Mouse (Mus musculus): Measurements from ENCODE around the gene Pik3r2. TPM values are rescaled to one million over a fixed set of nuclear protein-coding genes. Genes with fewer than 3 reads are reported as not detected.
A peak's percentile ranks its signal among the peaks of the same experiment; 100 is the strongest.

The Pik3r2 gene
- polyA plus RNA-seq, 1 experiment from 2014 or later: 28.0 TPM

GRCm38 (mm10) chr8:70765329-70765728 lies 11.2 kb downstream of the Pik3r2 start:
- H3K4me2 ChIP-seq (replicated peaks; ENCODE audit: low read depth, low read length): peak overlapping the region; percentile 52
- H3K4me3 ChIP-seq (ENCODE audit: low read depth, low read length): peak overlapping the region; percentile 23
- DNase-seq (ENCODE audit: low spot score) (peak; percentile 56), ATAC-seq (no peak)
- H3K9me3 ChIP-seq (ENCODE audit: low read length): no peaks in the 10 kb centered on the region
- 0 out of 2 replicates have a peak, but pooled peaks cover 6% of the 10 kb centered on the region for H3K36me3 ChIP-seq (ENCODE audit: insufficient read depth, low read length)
- H3K4me1 ChIP-seq (ENCODE audit: insufficient read depth, low read depth, low read length): peaks cover 2% of the 10 kb centered on the region; the same call in 1 of the 2 replicates
- H3K27ac ChIP-seq (ENCODE audit: low read length): no peak overlapping the region
- H3K9ac ChIP-seq (replicated peaks; ENCODE audit: low read depth): no peak overlapping the region
- no peak for TF ChIP-seq CTCF (IDR thresholded peaks at IDR 0.05)
- TF ChIP-seq EP300 (IDR thresholded peaks at IDR 0.05): no peak
- WGBS: 59% methylated on average over 9 of the region's 9 CpGs
- H3K27me3 ChIP-seq (replicated peaks; ENCODE audit: insufficient read depth, low read length): no peaks in the 10 kb centered on the region

- ATAC-seq: no peak
- DNase-seq (ENCODE audit: low spot score): no peak
- peaks cover 9% of the 10 kb centered on the region; the same call in 1 of the 2 replicates for H3K4me1 ChIP-seq (ENCODE audit: insufficient read depth, low read depth, low read length)
- no peak overlapping the region for H3K4me2 ChIP-seq (replicated peaks; ENCODE audit: low read depth, low read length)
- no peak overlapping the region for H3K4me3 ChIP-seq (ENCODE audit: low read depth, low read length)
- no peaks in the 10 kb centered on the region for H3K9me3 ChIP-seq (ENCODE audit: low read length)
- TF ChIP-seq EP300 (IDR thresholded peaks at IDR 0.05) (no peak), CTCF (IDR thresholded peaks at IDR 0.05) (no peak)
- H3K9ac ChIP-seq (replicated peaks; ENCODE audit: low read depth): no peak overlapping the region
- 0 out of 2 replicates have a peak, but pooled peaks cover 6% of the 10 kb centered on the region for H3K36me3 ChIP-seq (ENCODE audit: insufficient read depth, low read length)
- H3K27ac ChIP-seq (ENCODE audit: low read length): no peak overlapping the region
- H3K27me3 ChIP-seq (replicated peaks; ENCODE audit: insufficient read depth, low read length): no peaks in the 10 kb centered on the region
- WGBS: 88% methylated on average over 13 of the region's 13 CpGs
Measured at GRCm38 (mm10) chr8:70764676-70765075, 11.8 kb downstream of the Pik3r2 start.

DNA sequence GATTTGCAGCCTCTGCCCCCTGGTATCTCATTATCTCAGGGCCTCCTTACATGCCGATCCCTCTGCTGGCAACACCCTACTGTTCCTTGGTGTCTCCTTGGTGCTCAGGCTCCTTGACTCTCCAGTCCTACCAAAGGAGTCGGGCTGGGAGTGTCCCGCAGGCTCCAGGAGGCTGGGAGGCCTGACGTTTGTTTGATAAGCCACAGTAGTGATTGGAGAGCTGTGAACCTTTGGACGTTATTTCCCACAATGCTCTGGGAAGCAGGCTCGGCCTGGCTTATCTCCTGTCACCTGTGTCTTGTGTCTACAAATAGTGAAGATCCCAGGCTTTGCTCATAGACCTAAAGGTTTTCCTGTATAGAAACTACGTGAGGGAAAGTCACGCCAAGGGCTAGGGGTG lies 12.5 kb downstream of the Pik3r2 start:
- ATAC-seq (no peak), DNase-seq (ENCODE audit: low spot score) (no peak)
- Histone ChIP-seq H3K9ac (replicated peaks; ENCODE audit: low read depth) (no peak overlapping the region), H3K27ac (ENCODE audit: low read length) (no peak overlapping the region), H3K36me3 (ENCODE audit: insufficient read depth, low read length) (0 out of 2 replicates have a peak, but pooled peaks cover 4% of the 10 kb centered on the region), H3K9me3 (ENCODE audit: low read length) (no peaks in the 10 kb centered on the region), H3K27me3 (replicated peaks; ENCODE audit: insufficient read depth, low read length) (no peaks in the 10 kb centered on the region), H3K4me1 (ENCODE audit: insufficient read depth, low read depth, low read length) (peaks cover 12% of the 10 kb centered on the region; the same call in 1 of the 2 replicates), H3K4me3 (ENCODE audit: low read depth, low read length) (no peak overlapping the region), H3K4me2 (replicated peaks; ENCODE audit: low read depth, low read length) (no peak overlapping the region)
- 67% methylated on average over 8 of the region's 8 CpGs for WGBS
- TF ChIP-seq EP300 (IDR thresholded peaks at IDR 0.05) (no peak), CTCF (IDR thresholded peaks at IDR 0.05) (no peak)

DNA sequence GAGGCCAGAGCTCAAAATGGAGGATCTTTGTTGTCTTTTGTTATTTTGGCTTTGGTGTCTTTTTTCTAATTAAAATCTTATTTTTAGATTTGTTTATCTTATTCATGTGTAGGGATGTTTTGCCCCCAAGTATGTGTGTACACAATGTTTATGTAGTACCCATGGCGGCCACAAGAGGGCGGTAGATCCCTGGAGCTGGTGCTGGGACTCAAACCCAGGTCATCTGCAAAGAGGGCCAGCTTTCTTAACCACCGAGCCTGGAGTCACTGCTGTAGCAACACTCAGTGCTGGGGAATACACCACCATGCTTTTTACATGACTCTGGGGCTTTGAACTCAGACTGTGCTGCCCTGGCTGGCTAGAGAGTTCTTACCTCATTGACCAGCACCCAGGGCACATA lies 13.2 kb downstream of the Pik3r2 start:
- H3K27ac ChIP-seq (ENCODE audit: low read length): no peak overlapping the region
- WGBS: 10% methylated on average over 3 of the region's 3 CpGs

DNA sequence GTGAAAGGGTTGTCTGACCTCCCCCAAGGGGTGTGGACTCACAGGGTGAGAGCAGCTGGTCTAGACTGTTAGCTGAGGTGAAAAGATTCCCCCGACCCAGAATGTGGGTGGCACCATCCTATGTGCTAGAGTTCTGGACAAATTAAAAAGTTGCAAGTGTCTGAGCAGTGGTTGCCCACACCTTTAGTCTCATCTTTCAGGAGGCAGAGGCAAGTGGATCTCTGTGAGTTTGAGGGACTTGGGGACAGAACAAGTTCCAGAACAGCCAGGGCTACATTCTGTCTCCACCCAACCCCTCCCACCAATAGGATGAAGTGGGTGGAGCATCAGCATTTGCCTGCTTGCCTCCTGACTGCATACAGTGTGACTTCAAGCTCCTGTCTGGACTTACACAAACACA lies 14.4 kb downstream of the Pik3r2 start:
- H3K27me3 ChIP-seq (replicated peaks; ENCODE audit: insufficient read depth, low read length): no peaks in the 10 kb centered on the region
- H3K36me3 ChIP-seq (ENCODE audit: insufficient read depth, low read length): peaks cover under 1% of the 10 kb centered on the region; the same call in 1 of the 2 replicates
- DNase-seq (ENCODE audit: low spot score) (no peak), ATAC-seq (no peak)
- no peak overlapping the region for H3K27ac ChIP-seq (ENCODE audit: low read length)
- H3K4me2 ChIP-seq (replicated peaks; ENCODE audit: low read depth, low read length): no peak overlapping the region
- TF ChIP-seq CTCF (IDR thresholded peaks at IDR 0.05) (no peak), EP300 (IDR thresholded peaks at IDR 0.05) (no peak)
- H3K9ac ChIP-seq (replicated peaks; ENCODE audit: low read depth): no peak overlapping the region
- WGBS: 78% methylated on average over 1 of the region's 1 CpGs
- peaks cover 12% of the 10 kb centered on the region; the same call in 1 of the 2 replicates for H3K4me1 ChIP-seq (ENCODE audit: insufficient read depth, low read depth, low read length)
- H3K4me3 ChIP-seq (ENCODE audit: low read depth, low read length): no peak overlapping the region
- H3K9me3 ChIP-seq (ENCODE audit: low read length): no peaks in the 10 kb centered on the region

More for the DNA sequence above, 13.2 kb downstream of the Pik3r2 start:
- Histone ChIP-seq H3K9ac (replicated peaks; ENCODE audit: low read depth) (no peak overlapping the region), H3K4me2 (replicated peaks; ENCODE audit: low read depth, low read length) (no peak overlapping the region), H3K4me1 (ENCODE audit: insufficient read depth, low read depth, low read length) (peaks cover 12% of the 10 kb centered on the region; the same call in 1 of the 2 replicates), H3K36me3 (ENCODE audit: insufficient read depth, low read length) (no peaks in the 10 kb centered on the region), H3K27me3 (replicated peaks; ENCODE audit: insufficient read depth, low read length) (no peaks in the 10 kb centered on the region), H3K9me3 (ENCODE audit: low read length) (no peaks in the 10 kb centered on the region), H3K4me3 (ENCODE audit: low read depth, low read length) (no peak overlapping the region)
- no peak for DNase-seq (ENCODE audit: low spot score)
- ATAC-seq: no peak
- TF ChIP-seq CTCF (IDR thresholded peaks at IDR 0.05): peak; percentile 85
- TF ChIP-seq EP300 (IDR thresholded peaks at IDR 0.05): no peak

GRCm38 (mm10) chr8:70760775-70761406 lies 15.6 kb downstream of the Pik3r2 start, which contains the start of gene Mpv17l2:
TSS of gene Mpv17l2 (minus strand) at chr8:70760946.
- Histone ChIP-seq H3K9ac (replicated peaks; ENCODE audit: low read depth) (peak within 1 kb of the TSS; percentile 79), H3K27me3 (replicated peaks; ENCODE audit: insufficient read depth, low read length) (no peaks in the 10 kb centered on the region), H3K4me1 (ENCODE audit: insufficient read depth, low read depth, low read length) (peaks cover 12% of the 10 kb centered on the region; the same call in 1 of the 2 replicates), H3K9me3 (ENCODE audit: low read length) (no peaks in the 10 kb centered on the region), H3K4me3 (ENCODE audit: low read depth, low read length) (peak within 1 kb of the TSS; percentile 55), H3K27ac (ENCODE audit: low read length) (peak within 1 kb of the TSS; percentile 87), H3K36me3 (ENCODE audit: insufficient read depth, low read length) (peaks cover 8% of the 10 kb centered on the region; the same call in 1 of the 2 replicates), H3K4me2 (replicated peaks; ENCODE audit: low read depth, low read length) (peak within 1 kb of the TSS; percentile 99)
- peak; percentile 95 for ATAC-seq
- TF ChIP-seq EP300 (IDR thresholded peaks at IDR 0.05): peak; percentile 55; the same call in 1 of the 2 replicates
- TF ChIP-seq CTCF (IDR thresholded peaks at IDR 0.05): no peak
- DNase-seq (ENCODE audit: low spot score): peak; percentile 100
- WGBS: under 1% methylated on average over 51 of the region's 55 CpGs

Data from lung, postnatal 0 days (tissue).